Mouse (Mus musculus): ENCODE data around the gene Ppp6c.

DNA sequence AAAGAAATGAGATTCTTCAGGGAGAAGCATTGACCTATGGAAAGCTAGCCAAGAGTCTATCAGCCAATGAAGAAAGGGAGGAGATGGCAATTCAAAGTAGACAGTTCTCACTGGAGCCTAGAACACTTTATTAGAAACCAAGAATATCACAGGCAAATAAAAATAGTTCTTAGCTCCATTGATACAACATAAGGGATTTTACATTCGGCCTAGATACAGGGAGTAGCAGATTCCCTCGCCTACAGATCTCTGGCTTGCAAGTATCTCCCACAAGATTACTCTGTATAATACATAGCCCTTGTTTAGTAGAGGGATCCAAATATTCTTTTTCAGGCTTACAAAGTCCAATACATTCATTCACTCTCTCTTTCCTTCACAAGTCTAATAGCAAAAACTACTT, 31.4 kb downstream of the Ppp6c start:
- TF ChIP-seq CTCF (conservative IDR thresholded peaks at IDR 0.05; ENCODE audit: insufficient read depth, insufficient read length, low read depth, low read length), result no peak
- no peak for TF ChIP-seq POLR2A (IDR thresholded peaks at IDR 0.05; ENCODE audit: low read depth, low read length)

Measured in kidney, adult 2 months (tissue).